Mouse (Mus musculus): ENCODE measurements around the gene Cds2. TPM values are rescaled to one million over a fixed set of nuclear protein-coding genes. Genes with fewer than 3 reads are reported as not detected.

The Cds2 gene
- polyA plus RNA-seq, 1 experiment from 2014 or later = 12.9 TPM

DNA sequence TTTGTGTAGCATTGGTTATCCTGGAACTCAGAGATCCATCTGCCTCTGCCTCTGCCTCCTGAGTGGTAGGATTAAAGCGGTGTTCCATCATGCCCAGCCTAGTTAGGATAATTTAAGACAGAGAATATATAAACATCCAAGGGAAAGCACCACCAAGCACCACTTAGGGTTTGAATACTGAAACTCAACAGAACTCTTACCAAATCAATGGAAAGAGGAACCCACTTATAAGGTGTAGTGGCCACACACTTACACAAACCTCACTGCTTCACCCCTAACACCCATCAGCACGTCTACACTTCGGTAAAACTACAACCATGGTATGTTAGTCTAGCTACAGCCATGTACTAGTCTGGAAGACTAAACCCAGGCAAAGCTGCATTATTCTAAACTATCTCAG, 19.6 kb upstream of the Cds2 start:
- Histone ChIP-seq H3K27ac (ENCODE audit: low read depth, low read length) (no peak overlapping the region), H3K4me2 (no peak overlapping the region), H3K9ac (ENCODE audit: low read depth, low read length) (no peak overlapping the region), H3K4me1 (replicated peaks; ENCODE audit: control insufficient read depth, insufficient read depth, low read length) (peaks cover 12% of the 10 kb centered on the region; the same call in 1 of the 2 replicates), H3K36me3 (ENCODE audit: control insufficient read depth, insufficient read depth, low read length) (peaks cover 8% of the 10 kb centered on the region), H3K27me3 (replicated peaks; ENCODE audit: control insufficient read depth, insufficient read depth, low read length) (no peaks in the 10 kb centered on the region), H3K9me3 (ENCODE audit: control insufficient read depth, low read length) (no peaks in the 10 kb centered on the region), H3K4me3 (ENCODE audit: low read depth, low read length) (no peak overlapping the region)
- no peak for ATAC-seq (replicated peaks; ENCODE audit: low FRiP score)
- 90% methylated on average over 3 of the region's 3 CpGs for WGBS
- no peak for DNase-seq (ENCODE audit: low spot score)

DNA sequence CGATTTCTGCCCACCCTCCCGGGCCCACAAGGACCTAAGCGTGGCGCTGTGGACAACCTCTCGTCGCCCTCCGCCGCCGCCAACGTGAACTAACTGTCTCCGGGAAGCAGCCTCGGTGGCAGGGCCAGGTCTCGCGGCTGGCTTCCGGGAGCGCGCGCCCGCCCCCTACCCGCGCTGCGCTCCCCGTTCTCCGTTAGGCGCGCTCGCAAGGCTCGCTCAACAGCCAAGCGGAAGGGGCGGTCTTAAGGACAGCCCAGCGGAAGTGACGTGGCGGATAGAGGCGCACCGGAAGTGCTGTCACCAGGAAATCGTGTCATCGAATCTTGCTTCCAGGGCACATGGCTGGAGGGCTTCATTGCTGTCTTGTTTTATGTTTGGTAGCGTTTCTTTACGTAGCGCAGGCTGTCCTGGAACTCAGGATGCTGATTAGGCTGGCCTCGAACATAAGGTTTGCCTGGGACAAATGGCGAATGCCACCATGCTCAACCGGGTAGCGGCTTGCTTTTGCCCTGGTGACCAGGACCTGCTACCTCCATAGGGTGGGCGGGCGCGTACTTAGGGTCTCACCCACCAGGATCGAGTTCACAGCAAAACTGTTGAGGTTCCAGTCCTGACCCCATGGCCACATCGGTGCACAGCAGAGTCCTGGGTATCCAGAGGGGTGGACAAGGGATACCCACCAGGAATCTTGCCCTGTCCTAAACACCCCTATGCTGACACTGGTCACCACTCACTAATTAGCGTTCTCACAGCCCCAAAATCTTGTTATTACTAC, 15.2 kb upstream of the Cds2 start, which contains the start of gene Tmem230:
Tmem230 (minus strand) TSS at position 269 of the 775 bp plus-strand sequence.
- Histone ChIP-seq H3K4me3 (ENCODE audit: low read depth, low read length) (peak within 1 kb of the TSS; percentile 55), H3K4me2 (peak within 1 kb of the TSS; percentile 76), H3K36me3 (ENCODE audit: control insufficient read depth, insufficient read depth, low read length) (peaks cover 22% of the 10 kb centered on the region), H3K27me3 (replicated peaks; ENCODE audit: control insufficient read depth, insufficient read depth, low read length) (no peaks in the 10 kb centered on the region), H3K9me3 (ENCODE audit: control insufficient read depth, low read length) (no peaks in the 10 kb centered on the region), H3K27ac (ENCODE audit: low read depth, low read length) (peak within 1 kb of the TSS; percentile 86), H3K4me1 (replicated peaks; ENCODE audit: control insufficient read depth, insufficient read depth, low read length) (peaks cover 22% of the 10 kb centered on the region), H3K9ac (ENCODE audit: low read depth, low read length) (peak within 1 kb of the TSS; percentile 73)
- ATAC-seq (replicated peaks; ENCODE audit: low FRiP score) (peak; percentile 87), DNase-seq (ENCODE audit: low spot score) (peak; percentile 89)
- WGBS = 4% methylated on average over 50 of the region's 50 CpGs

DNA sequence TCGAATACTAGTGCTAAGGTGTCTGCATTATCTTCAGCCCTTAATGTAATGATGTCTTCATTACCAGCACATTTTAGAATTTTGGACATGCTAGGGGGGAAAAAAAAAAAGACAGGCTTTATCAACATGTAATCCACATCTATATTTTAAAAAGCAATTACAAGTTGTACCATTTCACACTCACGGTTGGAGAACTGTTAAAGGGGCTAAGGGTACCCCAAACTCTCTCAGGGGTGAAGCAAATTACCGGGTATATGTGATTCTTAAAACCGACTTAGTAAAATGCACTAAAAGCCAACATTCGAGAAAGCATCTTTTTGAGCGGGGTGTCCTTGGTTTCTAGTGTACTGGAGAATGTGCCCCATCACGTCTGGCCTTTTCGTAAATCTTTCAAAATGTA, 11.0 kb upstream of the Cds2 start:
- peak overlapping the region; percentile 85 for H3K27ac ChIP-seq (ENCODE audit: low read depth, low read length)
- H3K4me2 ChIP-seq = peak overlapping the region; percentile 71
- peak overlapping the region; percentile 93 for H3K9ac ChIP-seq (ENCODE audit: low read depth, low read length)
- peaks cover 17% of the 10 kb centered on the region for H3K36me3 ChIP-seq (ENCODE audit: control insufficient read depth, insufficient read depth, low read length)
- H3K27me3 ChIP-seq (replicated peaks; ENCODE audit: control insufficient read depth, insufficient read depth, low read length) = no peaks in the 10 kb centered on the region
- H3K9me3 ChIP-seq (ENCODE audit: control insufficient read depth, low read length) = no peaks in the 10 kb centered on the region
- H3K4me1 ChIP-seq (replicated peaks; ENCODE audit: control insufficient read depth, insufficient read depth, low read length) = peaks cover 17% of the 10 kb centered on the region
- no peak for ATAC-seq (replicated peaks; ENCODE audit: low FRiP score)
- WGBS = 7% methylated on average over 8 of the region's 8 CpGs
- H3K4me3 ChIP-seq (ENCODE audit: low read depth, low read length) = peak overlapping the region; percentile 81
- no peak for DNase-seq (ENCODE audit: low spot score)

DNA sequence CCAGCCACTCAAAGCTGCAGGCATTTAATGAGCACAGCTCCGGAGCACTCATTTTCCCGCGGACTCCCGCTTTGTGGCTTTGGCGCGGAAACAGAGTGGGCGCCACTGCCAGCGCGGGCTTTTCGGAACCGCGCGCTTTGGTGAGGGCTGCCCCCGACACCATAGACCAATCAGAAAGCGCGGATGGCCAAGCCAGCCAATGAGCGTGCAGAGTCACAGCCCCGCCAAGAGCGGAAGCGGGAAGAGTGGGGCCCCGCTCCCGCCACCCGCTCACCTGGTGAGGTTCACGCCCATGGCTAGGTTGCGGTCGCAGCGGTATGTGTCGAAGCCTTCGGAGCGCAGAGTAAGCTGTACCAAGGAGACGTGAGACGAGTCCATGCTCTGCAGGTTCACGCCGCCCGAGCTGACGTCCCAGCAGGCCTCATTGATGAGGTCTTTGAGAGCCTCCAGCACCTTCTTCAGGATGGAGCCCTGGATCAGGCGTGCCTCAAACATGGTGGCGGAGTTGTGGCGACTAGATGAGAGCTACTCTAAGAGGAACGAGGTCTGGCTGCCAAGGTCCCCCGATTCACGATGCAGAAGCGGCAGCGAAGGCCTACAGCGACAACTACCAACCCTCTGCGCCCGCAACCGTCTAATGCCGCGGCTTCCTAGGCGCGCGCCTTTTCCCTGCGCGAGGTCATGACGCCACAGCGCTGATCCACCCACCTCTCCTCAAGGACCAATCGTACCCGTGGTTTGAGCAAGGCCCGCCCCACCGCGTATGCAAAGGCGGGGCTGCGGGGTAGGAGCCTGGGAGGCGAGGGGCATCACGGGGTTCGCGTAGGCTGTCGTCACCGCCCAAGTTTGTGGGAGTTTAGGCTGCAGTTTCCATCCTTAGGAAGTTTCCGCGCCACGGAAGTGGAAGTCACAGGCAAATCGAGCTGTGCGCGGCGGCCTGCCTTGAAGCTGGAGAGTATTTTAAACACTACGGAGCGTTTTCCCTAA, 10.1 kb upstream of the Cds2 start, which contains the start of gene Pcna:
Pcna (minus strand) TSS at position 773 of the 987 bp plus-strand sequence.
- Histone ChIP-seq H3K4me1 (replicated peaks; ENCODE audit: control insufficient read depth, insufficient read depth, low read length) (peaks cover 17% of the 10 kb centered on the region), H3K9me3 (ENCODE audit: control insufficient read depth, low read length) (no peaks in the 10 kb centered on the region), H3K9ac (ENCODE audit: low read depth, low read length) (peak within 1 kb of the TSS; percentile 93), H3K4me2 (peak within 1 kb of the TSS; percentile 71), H3K4me3 (ENCODE audit: low read depth, low read length) (peak within 1 kb of the TSS; percentile 81), H3K27me3 (replicated peaks; ENCODE audit: control insufficient read depth, insufficient read depth, low read length) (no peaks in the 10 kb centered on the region), H3K36me3 (ENCODE audit: control insufficient read depth, insufficient read depth, low read length) (peaks cover 17% of the 10 kb centered on the region), H3K27ac (ENCODE audit: low read depth, low read length) (peak within 1 kb of the TSS; percentile 85)
- ATAC-seq (replicated peaks; ENCODE audit: low FRiP score) = peak; percentile 96
- under 1% methylated on average over 77 of the region's 79 CpGs for WGBS
- DNase-seq (ENCODE audit: low spot score) = peak; percentile 94

DNA sequence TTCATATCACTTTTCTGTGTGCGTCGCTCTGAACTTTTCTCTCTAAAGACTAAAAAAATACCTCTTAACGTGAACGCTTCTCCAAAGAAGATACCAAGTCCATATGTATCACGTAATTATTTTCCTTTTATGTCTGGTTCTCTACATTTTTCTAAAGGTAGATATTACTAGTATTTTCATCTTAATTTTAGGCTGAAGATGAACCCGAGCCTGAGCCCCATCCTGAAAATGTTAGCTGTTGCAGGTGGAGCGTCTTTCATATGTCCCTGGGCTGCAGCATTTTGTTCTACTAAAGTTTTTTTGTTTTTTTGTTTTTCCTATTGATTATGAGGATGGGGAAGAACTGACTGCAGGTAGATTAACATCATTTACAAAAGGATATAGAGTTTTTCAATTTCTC, 9.3 kb upstream of the Cds2 start:
- 2% methylated on average over 7 of the region's 7 CpGs for WGBS
- H3K4me2 ChIP-seq = peak overlapping the region; percentile 71
- peak overlapping the region; percentile 81 for H3K4me3 ChIP-seq (ENCODE audit: low read depth, low read length)
- no peaks in the 10 kb centered on the region for H3K27me3 ChIP-seq (replicated peaks; ENCODE audit: control insufficient read depth, insufficient read depth, low read length)
- no peak for ATAC-seq (replicated peaks; ENCODE audit: low FRiP score)
- H3K36me3 ChIP-seq (ENCODE audit: control insufficient read depth, insufficient read depth, low read length) = peaks cover 14% of the 10 kb centered on the region
- H3K27ac ChIP-seq (ENCODE audit: low read depth, low read length) = peak overlapping the region; percentile 85
- no peaks in the 10 kb centered on the region for H3K9me3 ChIP-seq (ENCODE audit: control insufficient read depth, low read length)
- DNase-seq (ENCODE audit: low spot score) = no peak
- peaks cover 13% of the 10 kb centered on the region for H3K4me1 ChIP-seq (replicated peaks; ENCODE audit: control insufficient read depth, insufficient read depth, low read length)
- peak overlapping the region; percentile 93 for H3K9ac ChIP-seq (ENCODE audit: low read depth, low read length)

DNA sequence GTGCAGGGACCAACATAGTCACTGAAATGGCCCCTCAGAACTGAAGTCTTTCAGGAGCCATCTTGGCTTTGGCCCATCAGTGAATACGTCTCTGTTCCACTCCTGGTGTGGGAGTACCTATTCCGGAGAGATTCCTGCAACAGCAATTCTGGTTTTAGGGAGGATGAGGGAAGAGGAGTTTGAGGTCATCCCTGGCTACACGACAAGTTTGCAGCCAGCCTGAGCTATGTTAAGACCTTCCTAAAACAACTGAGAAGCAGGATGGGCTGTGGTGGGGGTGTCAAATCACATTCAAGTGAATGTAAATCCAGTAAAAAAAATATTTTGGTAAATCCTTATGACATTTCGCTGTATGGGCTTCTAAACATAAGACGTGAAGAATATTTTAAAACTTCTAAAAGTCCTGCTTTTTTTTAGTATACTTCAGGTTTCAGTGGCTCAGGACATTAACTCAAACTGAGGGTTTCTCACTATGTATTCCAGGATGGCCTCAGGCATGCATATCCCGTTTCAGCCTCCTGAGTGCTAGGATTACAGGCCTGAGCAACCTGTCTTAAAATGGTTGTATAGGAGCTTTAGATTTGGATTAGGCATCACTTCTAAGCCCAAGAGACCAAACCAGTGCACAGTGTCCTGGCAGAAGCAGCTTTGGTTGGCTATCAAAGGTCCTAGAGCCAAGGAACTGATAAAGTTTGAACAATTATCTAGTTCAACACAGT, 5.4 kb upstream of the Cds2 start:
- H3K9ac ChIP-seq (ENCODE audit: low read depth, low read length) = no peak overlapping the region
- 92% methylated on average over 6 of the region's 6 CpGs for WGBS

DNA sequence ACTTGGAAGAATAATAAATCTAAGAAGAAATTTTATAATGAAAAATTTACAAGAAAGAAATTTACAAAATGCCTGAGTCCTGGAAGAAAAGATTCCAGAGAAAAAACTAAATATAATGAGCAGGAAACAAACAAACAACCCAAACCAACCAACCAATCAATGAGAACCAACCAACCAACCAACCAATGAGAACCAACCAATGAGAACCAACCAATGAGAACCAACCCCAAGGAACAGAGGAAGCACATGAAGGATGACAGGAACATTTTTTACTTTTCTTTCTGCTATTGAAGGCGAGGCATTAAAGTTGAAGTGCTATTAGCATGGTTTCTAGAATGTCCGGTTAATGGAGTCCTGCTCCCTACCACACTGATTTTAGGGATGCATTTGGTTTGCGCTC, 2.3 kb upstream of the Cds2 start:
- WGBS = 90% methylated on average over 3 of the region's 3 CpGs
- H3K4me2 ChIP-seq = no peak overlapping the region
- H3K27ac ChIP-seq (ENCODE audit: low read depth, low read length) = no peak overlapping the region
- H3K4me1 ChIP-seq (replicated peaks; ENCODE audit: control insufficient read depth, insufficient read depth, low read length) = peaks cover 8% of the 10 kb centered on the region
- H3K36me3 ChIP-seq (ENCODE audit: control insufficient read depth, insufficient read depth, low read length) = no peaks in the 10 kb centered on the region
- ATAC-seq (replicated peaks; ENCODE audit: low FRiP score) (no peak), DNase-seq (ENCODE audit: low spot score) (no peak)
- no peaks in the 10 kb centered on the region for H3K9me3 ChIP-seq (ENCODE audit: control insufficient read depth, low read length)
- no peaks in the 10 kb centered on the region for H3K27me3 ChIP-seq (replicated peaks; ENCODE audit: control insufficient read depth, insufficient read depth, low read length)
- no peak overlapping the region for H3K4me3 ChIP-seq (ENCODE audit: low read depth, low read length)
- H3K9ac ChIP-seq (ENCODE audit: low read depth, low read length) = no peak overlapping the region

More for the DNA sequence above, 5.4 kb upstream of the Cds2 start:
- Histone ChIP-seq H3K9me3 (ENCODE audit: control insufficient read depth, low read length) (no peaks in the 10 kb centered on the region), H3K27ac (ENCODE audit: low read depth, low read length) (no peak overlapping the region), H3K4me2 (no peak overlapping the region), H3K27me3 (replicated peaks; ENCODE audit: control insufficient read depth, insufficient read depth, low read length) (no peaks in the 10 kb centered on the region), H3K36me3 (ENCODE audit: control insufficient read depth, insufficient read depth, low read length) (no peaks in the 10 kb centered on the region), H3K4me1 (replicated peaks; ENCODE audit: control insufficient read depth, insufficient read depth, low read length) (peaks cover 4% of the 10 kb centered on the region; the same call in 1 of the 2 replicates), H3K4me3 (ENCODE audit: low read depth, low read length) (no peak overlapping the region)
- ATAC-seq (replicated peaks; ENCODE audit: low FRiP score) (no peak), DNase-seq (ENCODE audit: low spot score) (no peak)

DNA sequence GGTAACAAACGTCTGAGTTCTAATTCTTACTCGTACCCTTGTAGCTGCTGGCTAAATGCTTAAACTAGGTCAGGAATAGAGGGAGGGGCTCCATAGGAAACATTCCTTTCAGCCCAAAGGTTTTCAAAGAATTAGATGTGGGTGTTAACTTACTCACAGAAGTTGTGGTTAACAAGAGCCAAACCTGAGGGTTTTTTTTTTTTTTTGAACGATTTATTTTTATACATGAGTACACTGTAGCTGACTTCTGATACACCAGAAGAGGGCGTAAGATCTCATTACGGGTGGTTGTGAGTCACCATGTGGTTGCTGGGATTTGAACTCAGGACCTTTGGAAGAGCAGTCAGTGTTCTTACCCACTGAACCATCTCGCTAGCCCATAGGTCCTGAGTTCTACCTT, 773 bp upstream of the Cds2 start:
- peak overlapping the region; percentile 71 for H3K4me2 ChIP-seq
- H3K4me1 ChIP-seq (replicated peaks; ENCODE audit: control insufficient read depth, insufficient read depth, low read length) = peaks cover 8% of the 10 kb centered on the region
- no peak overlapping the region for H3K27ac ChIP-seq (ENCODE audit: low read depth, low read length)
- 71% methylated on average over 6 of the region's 6 CpGs for WGBS
- no peak overlapping the region for H3K9ac ChIP-seq (ENCODE audit: low read depth, low read length)
- DNase-seq (ENCODE audit: low spot score) = no peak
- no peak overlapping the region for H3K4me3 ChIP-seq (ENCODE audit: low read depth, low read length)
- ATAC-seq (replicated peaks; ENCODE audit: low FRiP score) = no peak
- no peaks in the 10 kb centered on the region for H3K9me3 ChIP-seq (ENCODE audit: control insufficient read depth, low read length)
- no peaks in the 10 kb centered on the region for H3K36me3 ChIP-seq (ENCODE audit: control insufficient read depth, insufficient read depth, low read length)
- no peaks in the 10 kb centered on the region for H3K27me3 ChIP-seq (replicated peaks; ENCODE audit: control insufficient read depth, insufficient read depth, low read length)

Measured in liver, embryonic 11.5 days (tissue).